Mouse (Mus musculus) heart, postnatal 0 days (tissue): ENCODE measurements around the gene Hnrnpc.

Experiments
- CTCF ChIP-seq: IDR thresholded peaks from 2 replicates; pipeline ENCODE4 v1.5.1; 2016; ENCODE audit warnings: antibody characterized with exemption, control low read depth, low read depth
- EP300 ChIP-seq: IDR thresholded peaks from 2 replicates; pipeline ENCODE4 v1.6.1; 2016; ENCODE audit warnings: antibody characterized with exemption, low read depth

DNA sequence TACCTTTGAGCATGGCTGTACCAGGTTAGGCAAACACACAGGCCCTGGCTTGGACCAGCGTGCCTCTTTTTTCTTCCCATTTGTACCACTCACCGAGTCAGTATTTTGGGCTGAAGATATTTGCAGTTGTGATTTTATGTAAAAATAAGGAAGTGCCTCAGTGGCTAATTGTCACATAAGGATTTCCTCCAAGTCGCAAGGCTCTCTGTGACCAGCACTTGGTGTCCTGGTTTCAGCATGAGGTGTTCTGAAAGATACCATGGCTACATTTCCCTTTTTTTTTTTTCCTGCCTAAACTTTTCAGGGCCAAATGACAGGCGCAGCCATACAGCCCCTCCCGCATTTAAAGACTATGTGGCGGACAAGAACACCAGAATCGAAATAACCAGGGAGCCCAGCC, 16.3 kb upstream of the Hnrnpc start:
- no peak for TF ChIP-seq CTCF
- no peak for TF ChIP-seq EP300
